Mouse (Mus musculus) liver, adult 2 months (tissue): ENCODE measurements at regions not wholly inside any gene's neighbourhood (a gene's known extent, or its start where the extent isn't known, plus 50 kb on each side); places are given as distances from the start of the nearest gene placed in this dataset.

ENCODE experiments used
- DNase-seq: peaks from one replicate; pipeline ENCODE4 v3.0.0-alpha.2; 2011; ENCODE audit warnings: low read depth, low spot score; ENCODE audit errors: extremely low read depth
- H3K27ac ChIP-seq: fragments of 200-500 bp; replicated peaks from 2 replicates; pipeline ENCODE4 v1.5.1; 2012; ENCODE audit warnings: low read depth, mild to moderate bottlenecking, control low read depth, inconsistent platforms, low read length; ENCODE audit not compliant: insufficient read depth
- H3K27me3 ChIP-seq: fragments of 200-500 bp; 2 replicates; pipeline ENCODE4 v1.6.1; 2012; ENCODE audit warnings: mild to moderate bottlenecking, moderate library complexity, low read length, inconsistent platforms; ENCODE audit not compliant: control insufficient read depth, insufficient read depth
- H3K36me3 ChIP-seq: fragments of 200-500 bp; 2 replicates; pipeline ENCODE4 v1.6.1; 2012; ENCODE audit warnings: low read length, inconsistent platforms; ENCODE audit not compliant: control insufficient read depth, insufficient read depth
- H3K4me1 ChIP-seq: fragments of 200-500 bp; 2 replicates; pipeline ENCODE4 v1.6.1; 2011; ENCODE audit warnings: low read length; ENCODE audit not compliant: control insufficient read depth, insufficient read depth
- H3K4me3 ChIP-seq: fragments of 200-500 bp; 2 replicates; pipeline ENCODE4 v1.5.1; 2011; ENCODE audit warnings: low read depth, mild to moderate bottlenecking, control low read depth, low read length, moderate library complexity; ENCODE audit not compliant: insufficient read depth
- H3K79me2 ChIP-seq: fragments of 200-500 bp; 2 replicates; pipeline ENCODE4 v1.6.1; 2012; ENCODE audit warnings: inconsistent platforms, mild to moderate bottlenecking, low read length, moderate library complexity; ENCODE audit not compliant: control insufficient read depth, insufficient read depth
- H3K9ac ChIP-seq: fragments of 200-500 bp; 2 replicates; pipeline ENCODE4 v1.6.1; 2012; ENCODE audit warnings: low read depth, mild to moderate bottlenecking, control low read depth, inconsistent platforms, low read length
- CTCF ChIP-seq: fragments of 200-500 bp; IDR thresholded peaks from 2 replicates; pipeline ENCODE4 v1.5.1; 2011; ENCODE audit warnings: low read depth, low read length, control low read depth
- POLR2A ChIP-seq: fragments of 200-500 bp; IDR thresholded peaks from 2 replicates; pipeline ENCODE4 v1.6.1; 2011; ENCODE audit warnings: low read length, control low read depth; ENCODE audit not compliant: insufficient read depth; ENCODE audit errors: extremely low read depth
- WGBS: fragments of 180-500 bp; shearing (Covaris S2); methylation state at CpG from one replicate; pipeline ENCODE4 v1.1.7; 2018; 5-methylcytosine and 5-hydroxymethylcytosine counted together

GRCm38 (mm10) chr2:173334856-173335595 is 58.7 kb upstream of the Pmepa1 start:
- no peaks in the 10 kb centered on the region for H3K36me3 ChIP-seq
- DNase-seq, result no peak
- H3K79me2 ChIP-seq, result no peaks in the 10 kb centered on the region
- H3K4me3 ChIP-seq, result no peak overlapping the region
- H3K9ac ChIP-seq, result no peak overlapping the region
- TF ChIP-seq POLR2A (no peak), CTCF (no peak)
- H3K4me1 ChIP-seq, result peaks cover 4% of the 10 kb centered on the region; the same call in 1 of the 2 replicates
- WGBS, result 22% methylated on average over 15 of the region's 15 CpGs
- H3K27me3 ChIP-seq, result no peaks in the 10 kb centered on the region
- no peak overlapping the region for H3K27ac ChIP-seq

- peak; percentile 60 for DNase-seq
- Histone ChIP-seq H3K27me3 (no peaks in the 10 kb centered on the region), H3K79me2 (no peaks in the 10 kb centered on the region), H3K36me3 (no peaks in the 10 kb centered on the region), H3K9ac (no peak overlapping the region), H3K4me3 (no peak overlapping the region), H3K4me1 (peaks cover 4% of the 10 kb centered on the region; the same call in 1 of the 2 replicates), H3K27ac (no peak overlapping the region)
- 19% methylated on average over 10 of the region's 10 CpGs for WGBS
- TF ChIP-seq CTCF (no peak), POLR2A (no peak)
Measured at GRCm38 (mm10) chr2:173335859-173336258, 59.5 kb upstream of the Pmepa1 start.

- H3K79me2 ChIP-seq, result no peaks in the 10 kb centered on the region
- peak; percentile 51 for DNase-seq
- peaks cover 4% of the 10 kb centered on the region; the same call in 1 of the 2 replicates for H3K4me1 ChIP-seq
- H3K4me3 ChIP-seq, result no peak overlapping the region
- H3K27ac ChIP-seq, result no peak overlapping the region
- TF ChIP-seq POLR2A (no peak), CTCF (no peak)
- 78% methylated on average over 5 of the region's 5 CpGs for WGBS
- H3K27me3 ChIP-seq, result no peaks in the 10 kb centered on the region
- H3K9ac ChIP-seq, result no peak overlapping the region
- no peaks in the 10 kb centered on the region for H3K36me3 ChIP-seq
Measured at GRCm38 (mm10) chr2:173337666-173338065, 61.3 kb upstream of the Pmepa1 start.

- peak; percentile 18 for DNase-seq
- WGBS, result 69% methylated on average over 5 of the region's 5 CpGs
Measured at GRCm38 (mm10) chr2:173338671-173339070, 62.3 kb upstream of the Pmepa1 start.

GRCm38 (mm10) chr2:173339211-173339610 is 62.9 kb upstream of the Pmepa1 start:
- peak; percentile 23; the same call in 1 of the 2 replicates for TF ChIP-seq CTCF
- no peak for TF ChIP-seq POLR2A
- WGBS, result 78% methylated on average over 3 of the region's 3 CpGs
- no peak overlapping the region for H3K4me3 ChIP-seq
- peaks cover 4% of the 10 kb centered on the region; the same call in 1 of the 2 replicates for H3K4me1 ChIP-seq
- H3K79me2 ChIP-seq, result no peaks in the 10 kb centered on the region
- no peaks in the 10 kb centered on the region for H3K36me3 ChIP-seq
- no peaks in the 10 kb centered on the region for H3K27me3 ChIP-seq
- DNase-seq, result no peak
- no peak overlapping the region for H3K9ac ChIP-seq
- H3K27ac ChIP-seq, result no peak overlapping the region

More at GRCm38 (mm10) chr2:173338671-173339070, 62.3 kb upstream of the Pmepa1 start:
- Histone ChIP-seq H3K36me3 (no peaks in the 10 kb centered on the region), H3K79me2 (no peaks in the 10 kb centered on the region), H3K9ac (no peak overlapping the region), H3K4me1 (peaks cover 4% of the 10 kb centered on the region; the same call in 1 of the 2 replicates), H3K4me3 (no peak overlapping the region), H3K27me3 (no peaks in the 10 kb centered on the region), H3K27ac (no peak overlapping the region)
- TF ChIP-seq CTCF (no peak), POLR2A (no peak)

GRCm38 (mm10) chr2:173340044-173340601 is 63.8 kb upstream of the Pmepa1 start:
- Histone ChIP-seq H3K9ac (no peak overlapping the region), H3K4me1 (peaks cover 4% of the 10 kb centered on the region; the same call in 1 of the 2 replicates), H3K27ac (no peak overlapping the region), H3K36me3 (no peaks in the 10 kb centered on the region), H3K79me2 (no peaks in the 10 kb centered on the region), H3K27me3 (no peaks in the 10 kb centered on the region), H3K4me3 (no peak overlapping the region)
- TF ChIP-seq CTCF, result no peak
- no peak for TF ChIP-seq POLR2A
- DNase-seq, result no peak
- WGBS, result 26% methylated on average over 26 of the region's 26 CpGs
